Mouse (Mus musculus) kidney, adult 18-20 months (tissue): Measurements from ENCODE around the gene Rad9b.

Experiments
- DNase-seq: peaks from one replicate; pipeline ENCODE4 v3.0.0; 2021

Gene Rad9b

GRCm38 (mm10) chr5:122280827-122281462 lies 73.1 kb downstream of the Rad9b start:
- peak; percentile 77 for DNase-seq

- DNase-seq: no peak
These were observed 73.6 kb downstream of the Rad9b start for GRCm38 (mm10) chr5:122280422-122280826.

GRCm38 (mm10) chr5:122279799-122280421 lies 74.1 kb downstream of the Rad9b start:
- DNase-seq: peak; percentile 21

GRCm38 (mm10) chr5:122278946-122279345 lies 75.1 kb downstream of the Rad9b start:
- DNase-seq: no peak

GRCm38 (mm10) chr5:122274785-122275184 lies 79.2 kb downstream of the Rad9b start:
- DNase-seq: peak; percentile 51
